Mouse (Mus musculus): ENCODE data around the gene Adat3.
"Not testable (repeated sequence)": the region's sequence is repeated elsewhere in the genome, so short reads cannot be mapped to it uniquely, and the experiment has no call there.

Gene Adat3

GRCm38 (mm10) chr10:80610116-80610785 is 7.6 kb downstream of the Adat3 start:
- no peak for DNase-seq (ENCODE audit: low read depth, low spot score)

GRCm38 (mm10) chr10:80611024-80611423 is 8.3 kb downstream of the Adat3 start:
- DNase-seq (ENCODE audit: low read depth, low spot score): no peak

- DNase-seq (ENCODE audit: low read depth, low spot score): no peak
Observed at GRCm38 (mm10) chr10:80611905-80612304, 9.2 kb downstream of the Adat3 start.

DNA sequence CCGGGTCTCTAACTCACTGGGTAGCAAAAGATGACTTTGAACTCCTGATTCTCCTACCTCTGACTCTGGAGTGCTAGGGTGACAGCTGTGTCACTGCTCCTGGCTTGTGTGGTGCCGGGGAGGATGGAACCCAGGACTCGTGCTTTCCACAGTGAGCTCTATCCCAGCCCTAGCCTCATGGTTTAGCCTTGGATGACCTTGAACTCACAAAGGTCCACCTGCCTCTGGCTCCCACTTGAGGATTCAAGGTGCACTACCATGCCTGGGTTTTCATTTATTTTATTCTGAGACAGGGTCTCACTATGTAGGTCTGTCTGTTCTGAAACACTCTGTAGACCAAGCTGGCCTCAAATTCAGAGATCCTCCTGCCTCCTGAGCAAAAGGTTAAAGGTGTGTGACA is 11.1 kb downstream of the Adat3 start:
- DNase-seq (ENCODE audit: low read depth, low spot score): no peak

DNA sequence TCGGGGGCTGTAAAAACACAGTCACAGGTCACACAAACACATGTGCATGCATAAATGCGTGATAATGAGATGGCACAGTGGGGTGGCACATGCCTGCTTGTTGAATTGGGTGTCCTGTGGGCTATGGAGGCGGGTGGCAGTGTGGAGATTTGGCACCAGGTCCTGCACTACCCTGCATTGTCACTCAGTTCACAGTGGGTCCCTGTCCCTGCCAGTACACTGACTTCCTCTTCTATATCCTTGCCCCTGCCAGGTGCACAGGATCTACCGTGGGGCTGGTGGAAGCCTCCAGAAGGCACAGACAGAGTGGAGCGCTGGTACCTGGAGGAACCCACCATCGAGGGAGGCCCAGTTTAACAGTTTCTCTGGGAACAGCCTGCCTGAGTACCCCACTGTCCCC is 11.7 kb downstream of the Adat3 start:
- no peak for DNase-seq (ENCODE audit: low read depth, low spot score)

- DNase-seq (ENCODE audit: low read depth, low spot score): no peak
Observed at GRCm38 (mm10) chr10:80618181-80618580, 15.5 kb downstream of the Adat3 start.

- DNase-seq (ENCODE audit: low read depth, low spot score): no peak
Observed at GRCm38 (mm10) chr10:80619465-80620244, 17.0 kb downstream of the Adat3 start.

GRCm38 (mm10) chr10:80620365-80620764 is 17.7 kb downstream of the Adat3 start:
- DNase-seq (ENCODE audit: low read depth, low spot score): no peak

DNA sequence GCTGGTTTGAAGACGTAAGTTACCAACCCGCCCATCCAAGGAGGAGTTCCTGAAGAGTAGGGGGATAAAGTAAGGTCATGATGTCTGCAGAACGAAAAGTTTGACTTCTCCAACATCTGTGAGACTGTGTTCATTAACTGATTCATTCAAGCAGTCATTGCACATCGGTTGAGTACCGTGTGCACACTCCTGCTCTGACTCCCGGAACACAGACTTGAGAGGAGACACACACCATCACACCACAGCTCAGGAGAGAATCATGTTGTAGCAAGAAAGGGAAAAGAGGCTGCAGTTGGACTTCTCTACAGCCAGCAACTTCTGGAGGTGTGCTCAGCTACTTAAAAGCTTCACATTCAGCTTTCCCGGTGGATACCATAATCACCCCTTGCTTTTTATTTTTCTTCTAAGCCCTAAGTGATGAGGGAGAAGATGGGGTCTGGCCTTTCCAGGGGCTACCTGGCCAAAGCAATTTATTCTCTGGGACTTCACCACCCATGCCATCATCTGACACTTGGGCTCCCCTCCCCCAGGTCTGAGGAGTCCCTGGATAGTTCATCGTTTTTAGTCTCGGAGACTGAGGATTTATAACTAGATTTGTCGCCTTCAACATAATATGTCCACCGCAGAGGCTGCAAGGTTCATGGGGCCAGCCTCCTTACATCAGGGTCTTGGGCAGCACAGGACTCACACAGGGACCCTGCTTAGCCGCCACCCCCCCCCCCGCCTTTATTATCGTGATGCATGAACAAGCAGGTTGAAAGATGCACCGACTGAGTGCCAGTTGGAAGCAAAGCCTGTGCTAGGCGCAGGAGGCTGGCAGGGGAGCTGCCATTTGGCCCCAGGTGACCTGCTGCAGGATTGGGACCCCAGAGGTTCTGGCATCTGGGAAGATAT is 18.4 kb downstream of the Adat3 start:
- DNase-seq (ENCODE audit: low read depth, low spot score): no peak

DNA sequence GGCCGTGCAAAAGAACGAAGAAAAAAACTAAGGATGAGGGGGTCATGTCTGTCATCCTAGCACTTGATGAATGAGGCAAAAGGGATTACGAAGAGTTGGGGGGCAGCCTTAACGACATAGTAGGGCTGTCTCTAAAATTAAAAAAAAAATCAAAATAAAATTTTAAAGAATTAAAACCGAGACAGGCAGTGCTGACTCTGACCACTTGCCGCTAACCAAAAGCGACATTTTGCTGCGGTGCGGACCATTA is 18.9 kb downstream of the Adat3 start:
- no peak for DNase-seq (ENCODE audit: low read depth, low spot score)

DNA sequence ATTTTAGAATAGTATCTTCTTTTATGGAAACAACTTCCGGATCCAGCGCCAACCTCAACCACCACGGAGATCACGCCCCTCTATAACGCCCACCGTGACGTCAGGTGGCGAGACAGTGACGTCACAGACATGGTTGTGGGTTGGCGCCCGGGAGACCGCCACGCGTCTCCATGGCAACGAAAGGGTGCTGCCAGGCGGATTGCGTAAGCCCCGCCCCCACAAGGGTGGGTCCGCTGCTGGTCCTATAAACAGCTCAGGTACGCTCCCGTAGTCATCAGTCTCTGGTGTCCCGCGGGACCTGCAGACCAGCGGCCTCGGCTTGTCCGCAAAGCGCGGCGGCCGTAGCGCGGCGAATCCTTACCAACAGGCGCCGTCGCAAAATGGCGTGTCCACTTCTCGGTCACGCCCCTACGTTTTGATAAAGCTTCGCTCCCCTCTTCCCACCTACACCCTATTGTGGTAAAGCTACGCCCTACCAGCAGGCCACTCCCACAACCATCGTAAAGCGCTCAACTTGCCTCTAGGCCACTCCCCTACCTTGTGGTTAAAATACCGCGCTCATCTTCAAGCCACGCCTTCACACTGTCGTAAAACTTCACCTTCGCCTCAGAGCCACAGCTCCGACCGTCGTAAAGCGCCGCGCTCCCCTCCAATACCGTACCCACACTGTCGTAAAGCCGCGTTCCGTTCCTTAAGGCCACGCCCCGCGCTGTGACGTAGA is 19.4 kb downstream of the Adat3 start:
- DNase-seq (ENCODE audit: low read depth, low spot score): peak; percentile 100

DNA sequence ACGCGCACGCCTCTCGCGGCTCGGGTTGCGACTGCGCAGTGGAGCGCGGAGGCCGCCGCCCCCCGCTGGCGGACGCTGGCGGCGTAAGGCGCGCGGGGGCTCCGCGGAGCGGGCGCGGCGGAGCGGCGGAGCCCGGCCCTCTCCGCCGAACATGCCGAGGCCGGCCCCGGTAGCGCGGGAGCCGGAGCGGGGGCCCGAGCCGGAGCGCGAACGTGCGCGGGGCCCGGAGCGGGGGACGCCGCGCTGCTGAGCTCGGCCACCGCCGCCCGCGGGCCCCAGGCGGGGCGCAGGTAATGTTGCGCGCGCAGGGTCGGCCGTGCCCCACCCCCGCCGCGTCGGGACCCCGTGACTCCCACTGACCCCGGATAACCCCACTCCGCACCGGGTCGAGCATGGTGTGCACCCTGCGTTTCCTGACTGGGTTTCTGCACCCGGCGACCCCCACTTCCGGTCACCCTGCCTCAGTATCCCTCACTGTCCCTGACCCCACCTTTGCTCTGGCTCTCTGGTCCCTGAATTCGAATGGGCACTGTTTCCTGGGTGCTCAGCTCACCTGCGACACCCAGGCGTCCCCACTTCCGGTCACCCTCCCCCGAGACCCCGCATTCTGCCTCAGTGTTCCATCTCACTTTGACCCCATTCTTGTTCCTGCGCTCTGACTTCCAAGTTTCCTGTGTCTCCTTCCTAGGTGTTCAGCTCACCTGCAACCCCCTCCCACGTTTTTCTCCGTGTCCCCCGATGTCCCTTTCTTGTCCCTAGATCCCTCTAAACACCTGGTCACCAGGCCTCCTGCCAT is 20.2 kb downstream of the Adat3 start, which contains the start of gene Csnk1g2:
TSS of gene Csnk1g2 (plus strand) at position 178 of the 796 bp plus-strand sequence.
- DNase-seq (ENCODE audit: low read depth, low spot score): no peak

DNA sequence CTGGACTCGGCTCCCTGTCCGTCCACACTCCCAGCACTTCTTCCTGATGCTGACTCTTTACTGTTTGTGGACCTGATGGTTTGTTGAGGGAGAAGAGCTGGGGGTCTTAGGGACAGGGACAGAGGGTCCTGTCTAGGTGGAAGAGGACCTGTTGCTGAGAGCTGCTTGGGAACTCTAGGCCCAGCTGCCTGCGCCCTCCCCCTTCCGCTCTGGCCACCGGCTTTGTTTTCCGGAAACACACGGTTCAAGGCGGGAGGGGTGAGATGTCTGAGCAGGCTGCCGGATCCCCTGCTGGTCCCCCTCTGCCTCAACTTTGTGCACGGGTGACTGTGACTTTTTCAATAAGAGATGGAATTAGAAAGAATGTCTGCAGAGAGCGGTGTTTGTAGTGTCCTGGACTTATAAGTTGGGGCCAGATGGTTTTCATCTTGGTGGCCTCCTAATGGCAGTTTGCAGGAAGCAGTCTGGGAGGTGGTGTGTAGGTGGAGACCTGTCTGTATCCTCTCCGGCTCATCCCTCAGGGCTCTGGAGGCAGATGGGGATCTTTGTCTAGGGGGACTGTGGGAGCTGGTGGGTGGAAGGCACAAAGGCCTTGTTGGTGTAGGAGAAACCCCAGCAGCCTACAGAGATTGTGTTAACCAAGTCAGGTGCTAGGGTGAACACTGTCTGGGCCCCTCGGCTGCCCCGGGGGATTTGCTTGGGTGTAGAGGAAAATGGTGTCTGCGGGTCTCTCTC is 20.9 kb downstream of the Adat3 start:
- DNase-seq (ENCODE audit: low read depth, low spot score): peak; percentile 44

DNA sequence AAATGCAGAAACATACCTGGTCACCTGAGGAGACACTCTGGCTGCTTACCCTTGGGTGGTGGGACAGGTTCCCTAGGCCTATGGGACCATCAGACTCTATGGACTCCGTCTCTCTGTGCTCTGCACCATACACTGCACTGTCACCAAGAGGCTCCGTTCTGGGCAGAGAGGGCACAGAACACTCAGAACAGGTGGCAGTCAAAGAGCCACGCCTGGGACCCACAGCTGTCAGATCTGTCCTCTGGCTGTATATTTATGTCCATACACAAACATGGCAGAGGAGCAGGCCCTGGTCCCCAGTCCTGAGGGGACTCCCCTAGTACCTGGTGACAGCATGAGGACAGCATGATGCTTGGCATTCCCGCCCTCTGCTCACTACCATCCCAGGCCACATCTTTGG is 23.1 kb downstream of the Adat3 start:
- no peak for DNase-seq (ENCODE audit: low read depth, low spot score)

DNA sequence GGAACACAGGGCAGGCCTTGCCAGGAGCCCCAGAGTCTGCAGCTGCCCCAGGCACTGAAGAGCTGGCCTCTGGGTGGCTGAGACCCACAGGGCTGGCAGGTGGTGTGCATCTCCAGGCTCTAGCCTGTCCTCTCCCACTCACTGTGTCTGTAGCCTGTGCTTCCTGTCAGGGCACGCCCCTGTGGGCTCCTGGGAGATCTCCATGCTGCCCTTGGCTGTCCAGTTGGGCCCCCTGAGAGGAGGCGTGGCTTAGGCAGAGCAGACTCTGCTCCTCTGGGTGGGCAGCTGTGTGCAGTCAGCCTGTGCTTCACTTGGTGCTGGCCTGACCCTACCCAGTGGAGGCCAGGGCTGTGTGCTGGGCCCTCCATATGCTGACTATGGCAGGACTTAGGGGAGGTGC is 25.0 kb downstream of the Adat3 start:
- no peak for DNase-seq (ENCODE audit: low read depth, low spot score)

DNA sequence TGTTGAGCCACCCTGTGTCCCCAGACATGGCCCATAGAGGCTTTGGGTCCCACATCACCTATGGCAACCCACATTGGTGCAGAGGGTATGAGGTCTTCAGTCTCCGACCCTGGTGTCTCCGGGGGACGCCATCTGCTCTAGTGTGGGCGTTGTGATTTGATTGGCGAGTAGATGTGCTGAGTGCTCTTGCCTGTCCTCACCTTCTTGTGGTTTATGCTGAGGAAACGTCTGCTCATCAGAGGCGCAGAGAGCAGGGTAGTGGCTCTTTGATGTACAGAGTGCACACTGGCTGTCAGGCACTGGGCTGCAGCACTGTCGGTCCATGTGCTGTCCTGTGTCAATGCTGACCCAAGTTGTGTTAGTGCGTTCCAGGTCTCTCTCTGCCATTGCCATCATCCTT is 26.2 kb downstream of the Adat3 start:
- DNase-seq (ENCODE audit: low read depth, low spot score): no peak

DNA sequence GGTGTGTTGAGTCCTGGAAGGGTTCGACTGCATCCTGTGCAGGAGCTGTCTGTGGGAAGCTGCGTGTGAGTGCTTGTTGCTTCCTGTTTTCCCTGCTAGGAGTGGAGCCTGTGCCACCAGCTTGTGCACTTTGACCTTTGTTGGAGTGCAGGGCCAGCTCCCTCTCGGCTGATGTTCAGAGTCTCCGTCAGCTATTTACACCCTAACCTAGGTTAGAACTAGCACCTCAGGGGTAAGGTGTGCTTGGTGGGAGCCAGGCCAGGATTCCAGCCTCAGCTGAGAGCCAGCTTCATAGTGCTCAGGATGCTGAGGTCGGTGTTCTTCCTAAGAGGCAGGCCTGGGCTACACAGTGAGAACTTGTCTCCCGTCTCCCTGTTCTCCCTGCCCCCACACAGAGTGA is 32.7 kb downstream of the Adat3 start:
- no peak for DNase-seq (ENCODE audit: low read depth, low spot score)

DNA sequence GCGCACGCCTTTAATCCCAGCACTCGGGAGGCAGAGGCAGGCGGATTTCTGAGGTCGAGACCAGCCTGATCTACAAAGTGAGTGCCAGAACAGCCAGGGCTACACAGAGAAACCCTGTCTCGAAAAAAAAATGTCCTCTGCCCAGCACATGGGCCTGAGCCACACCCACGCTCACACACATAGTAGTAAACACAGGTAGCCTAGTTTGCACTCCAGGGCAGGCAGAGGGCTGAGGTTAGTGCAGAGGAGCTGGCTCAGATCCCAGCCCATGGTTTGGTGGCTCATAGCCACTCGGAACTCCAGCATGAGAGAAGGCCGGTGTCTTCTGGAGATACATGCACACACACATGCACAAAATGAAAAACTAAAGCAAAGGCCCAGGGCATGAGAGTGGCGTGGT is 44.3 kb downstream of the Adat3 start:
- no peak for DNase-seq (ENCODE audit: low read depth, low spot score)

GRCm38 (mm10) chr10:80649910-80650309 is 47.2 kb downstream of the Adat3 start:
- DNase-seq (ENCODE audit: low read depth, low spot score): not testable (repeated sequence)

DNA sequence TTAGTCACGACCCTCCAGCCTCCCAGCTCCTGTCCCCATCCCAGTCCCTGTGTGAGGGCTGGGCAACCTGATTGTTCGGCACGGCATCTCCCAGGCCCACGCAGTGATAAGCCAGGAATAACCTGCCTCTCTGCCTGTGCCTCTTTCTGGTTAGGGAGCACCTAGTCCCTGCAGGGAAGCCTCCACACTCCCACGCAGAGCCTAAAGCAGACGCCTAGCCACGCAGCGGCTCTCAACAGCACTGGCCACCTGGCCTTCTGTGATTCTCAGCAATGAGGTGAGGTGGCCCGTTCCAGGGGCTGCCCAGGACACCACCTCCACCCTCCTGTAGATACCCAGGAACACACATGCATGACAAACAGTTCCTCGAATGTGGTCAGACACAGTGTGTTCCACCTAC is 47.7 kb downstream of the Adat3 start:
- DNase-seq (ENCODE audit: low read depth, low spot score): no peak

Measured in telencephalon, adult 2 months (tissue).